Mouse (Mus musculus) liver, embryonic 14.5 days (tissue): Measurements from ENCODE around the gene Ndufb5.

Experiments used
- CTCF ChIP-seq: IDR thresholded peaks from 2 replicates; pipeline ENCODE4 v1.5.1; 2016; ENCODE audit warnings: antibody characterized with exemption, low read depth, control low read depth
- EP300 ChIP-seq: IDR thresholded peaks from 2 replicates; pipeline ENCODE4 v1.6.1; 2016; ENCODE audit warnings: antibody characterized with exemption, low read depth

GRCm38 (mm10) chr3:32695583-32695980 is 41.2 kb upstream of the Ndufb5 start:
- no peak for TF ChIP-seq CTCF
- TF ChIP-seq EP300, result no peak
